Mouse (Mus musculus) lung, postnatal 10 days (tissue): ENCODE data around the gene Gdpgp1.

Source experiments
- DNase-seq: peaks from one replicate; pipeline ENCODE4 v3.0.0; 2021

The Gdpgp1 gene

GRCm38 (mm10) chr7:80230196-80230595 is 2.5 kb upstream of the Gdpgp1 start:
- DNase-seq = no peak

- peak; percentile 67 for DNase-seq
These were observed 635 bp upstream of the Gdpgp1 start for GRCm38 (mm10) chr7:80231971-80232488.

- no peak for DNase-seq
These were observed 1.1 kb downstream of the Gdpgp1 start for GRCm38 (mm10) chr7:80233799-80234198.

- no peak for DNase-seq
These were observed 5.9 kb downstream of the Gdpgp1 start for GRCm38 (mm10) chr7:80238542-80238941.

- no peak for DNase-seq
These were observed 9.0 kb downstream of the Gdpgp1 start for GRCm38 (mm10) chr7:80241661-80242060.

- DNase-seq = no peak
These were observed 12.2 kb downstream of the Gdpgp1 start for GRCm38 (mm10) chr7:80244851-80245250.

GRCm38 (mm10) chr7:80246148-80246721 is 13.6 kb downstream of the Gdpgp1 start, which contains the start of gene Ttll13:
Gene Ttll13, plus strand, starts transcription at chr7:80246376.
- peak; percentile 99 for DNase-seq

- no peak for DNase-seq
These were observed 14.2 kb downstream of the Gdpgp1 start for GRCm38 (mm10) chr7:80246859-80247258.

- DNase-seq = no peak
These were observed 19.8 kb downstream of the Gdpgp1 start for GRCm38 (mm10) chr7:80252437-80252836.

GRCm38 (mm10) chr7:80252886-80253285 is 20.2 kb downstream of the Gdpgp1 start:
- DNase-seq = no peak

GRCm38 (mm10) chr7:80255981-80256380 is 23.3 kb downstream of the Gdpgp1 start:
- no peak for DNase-seq

- no peak for DNase-seq
These were observed 25.0 kb downstream of the Gdpgp1 start for GRCm38 (mm10) chr7:80257706-80258105.

- DNase-seq = peak; percentile 95
These were observed 28.1 kb downstream of the Gdpgp1 start, which contains the start of gene Ngrn for GRCm38 (mm10) chr7:80260625-80261371. Gene Ngrn, plus strand, starts transcription at chr7:80261215.

GRCm38 (mm10) chr7:80261372-80261990 is 28.8 kb downstream of the Gdpgp1 start:
- no peak for DNase-seq

GRCm38 (mm10) chr7:80264606-80265005 is 31.9 kb downstream of the Gdpgp1 start:
- DNase-seq = no peak

GRCm38 (mm10) chr7:80267764-80268163 is 35.1 kb downstream of the Gdpgp1 start:
- DNase-seq = no peak

GRCm38 (mm10) chr7:80268897-80269750 is 36.5 kb downstream of the Gdpgp1 start, which contains the start of gene Vps33b:
Gene Vps33b, plus strand, starts transcription at chr7:80269649.
- DNase-seq = peak; percentile 98

- peak; percentile 44 for DNase-seq
These were observed 37.1 kb downstream of the Gdpgp1 start for GRCm38 (mm10) chr7:80269751-80270255.

GRCm38 (mm10) chr7:80273456-80273855 is 40.8 kb downstream of the Gdpgp1 start:
- DNase-seq = no peak

- DNase-seq = no peak
These were observed 43.7 kb downstream of the Gdpgp1 start for GRCm38 (mm10) chr7:80276374-80276773.

GRCm38 (mm10) chr7:80280032-80280431 is 47.4 kb downstream of the Gdpgp1 start:
- DNase-seq = no peak

GRCm38 (mm10) chr7:80280998-80281397 is 48.3 kb downstream of the Gdpgp1 start:
- DNase-seq = no peak
